Mouse (Mus musculus): ENCODE data around the gene 2010111I01Rik.

Gene 2010111I01Rik

GRCm38 (mm10) chr13:63286483-63287102, 321.9 kb downstream of the 2010111I01Rik start:
- DNase-seq (ENCODE audit: low spot score in 2 of 2): no peak

- no peak for DNase-seq (ENCODE audit: low spot score in 2 of 2)
Observed at GRCm38 (mm10) chr13:63289152-63289551, 324.5 kb downstream of the 2010111I01Rik start.

- DNase-seq (ENCODE audit: low spot score in 2 of 2): no peak
Observed at GRCm38 (mm10) chr13:63289687-63290086, 325.0 kb downstream of the 2010111I01Rik start.

DNA sequence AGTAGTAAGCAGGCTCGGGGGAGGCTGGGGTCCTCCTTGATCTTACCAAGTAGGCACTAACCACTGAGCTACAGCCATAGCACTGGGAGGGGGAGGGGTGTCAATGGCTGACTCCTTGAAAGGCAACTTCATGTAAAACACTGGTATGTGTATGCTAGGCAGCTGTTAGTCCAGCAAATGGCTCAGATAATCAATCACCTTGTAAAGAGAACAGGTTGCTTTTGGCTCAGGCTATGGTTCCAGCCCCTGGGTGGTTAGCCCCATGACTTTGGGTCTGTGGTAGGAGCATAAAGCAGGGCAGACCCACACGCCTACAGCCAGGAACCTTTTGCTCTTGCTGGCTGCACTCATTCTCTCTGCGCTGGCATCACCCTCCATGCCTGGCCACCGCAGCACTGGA, 325.4 kb downstream of the 2010111I01Rik start:
- no peak for DNase-seq (ENCODE audit: low spot score in 2 of 2)

DNA sequence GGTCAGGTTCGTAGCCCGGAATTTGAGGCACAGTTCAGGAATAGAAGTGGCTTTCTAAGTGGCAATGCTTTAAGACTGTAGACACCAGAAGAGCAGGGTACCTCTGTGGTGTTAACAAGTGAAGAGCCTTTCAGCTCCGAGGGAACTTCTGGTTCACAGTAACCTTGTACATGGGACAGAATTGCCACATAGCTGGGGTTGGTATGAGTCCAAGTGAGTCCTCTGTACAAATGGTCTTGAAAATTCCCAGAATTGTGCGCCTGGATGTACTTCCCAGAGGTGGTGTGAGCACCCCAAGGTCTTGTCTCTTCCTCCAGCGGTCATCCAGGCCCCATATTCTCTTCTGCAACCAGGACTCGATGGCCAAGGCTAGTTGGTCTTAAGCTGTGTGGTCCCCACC, 326.3 kb downstream of the 2010111I01Rik start:
- DNase-seq (ENCODE audit: low spot score in 2 of 2): no peak

GRCm38 (mm10) chr13:63293647-63294046, 329.0 kb downstream of the 2010111I01Rik start:
- no peak for DNase-seq (ENCODE audit: low spot score in 2 of 2)

GRCm38 (mm10) chr13:63294359-63295193, 329.9 kb downstream of the 2010111I01Rik start:
- DNase-seq (ENCODE audit: low spot score in 2 of 2): no peak

GRCm38 (mm10) chr13:63296300-63296699, 331.6 kb downstream of the 2010111I01Rik start:
- no peak for DNase-seq (ENCODE audit: low spot score in 2 of 2)

DNA sequence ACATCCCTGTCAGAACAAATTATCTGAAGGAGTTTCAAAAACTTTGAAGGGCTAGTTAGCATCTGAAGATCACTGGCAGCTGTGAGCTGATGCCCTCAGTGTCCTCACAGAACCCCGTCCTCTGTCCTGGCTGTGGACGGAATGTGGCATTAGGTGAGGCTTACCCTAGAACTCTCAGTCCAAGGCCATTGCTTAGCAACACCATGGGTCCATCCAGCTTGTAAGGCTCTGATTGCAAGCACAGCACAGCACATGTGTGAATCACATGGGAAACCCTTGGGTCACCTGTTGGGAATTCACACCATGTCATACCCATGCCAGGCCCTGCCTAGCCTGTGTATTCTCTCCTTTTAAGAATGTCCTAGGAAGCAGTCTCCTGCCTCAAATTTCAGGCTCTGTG, 332.3 kb downstream of the 2010111I01Rik start:
- DNase-seq (ENCODE audit: low spot score in 2 of 2): no peak

GRCm38 (mm10) chr13:63297933-63298332, 333.2 kb downstream of the 2010111I01Rik start:
- no peak for DNase-seq (ENCODE audit: low spot score in 2 of 2)

DNA sequence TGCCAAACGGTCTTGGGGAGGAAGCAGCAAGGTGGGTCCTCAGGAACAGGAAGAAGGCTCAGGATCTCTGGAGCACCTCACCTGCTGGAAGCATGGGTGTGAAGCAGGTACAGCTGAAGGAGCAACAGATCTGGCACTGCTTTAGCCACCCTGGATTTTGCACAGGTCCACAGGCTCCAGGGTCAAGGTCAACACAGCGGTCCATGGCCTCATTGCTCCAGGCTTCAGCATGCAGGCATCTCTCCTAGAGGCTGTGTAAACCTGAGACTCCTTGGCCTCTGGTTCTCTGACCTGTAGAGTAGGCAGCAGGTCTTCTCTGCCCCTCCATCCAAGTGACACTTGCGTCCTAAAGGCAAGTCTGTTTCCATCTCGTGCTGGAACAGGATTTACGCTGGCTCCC, 334.2 kb downstream of the 2010111I01Rik start:
- no peak for DNase-seq (ENCODE audit: low spot score in 2 of 2)

GRCm38 (mm10) chr13:63300929-63301328, 336.2 kb downstream of the 2010111I01Rik start:
- DNase-seq (ENCODE audit: low spot score in 2 of 2): no peak

GRCm38 (mm10) chr13:63301764-63302209, 337.1 kb downstream of the 2010111I01Rik start:
- no peak for DNase-seq (ENCODE audit: low spot score in 2 of 2)

GRCm38 (mm10) chr13:63302381-63302780, 337.7 kb downstream of the 2010111I01Rik start:
- DNase-seq (ENCODE audit: low spot score in 2 of 2): no peak

DNA sequence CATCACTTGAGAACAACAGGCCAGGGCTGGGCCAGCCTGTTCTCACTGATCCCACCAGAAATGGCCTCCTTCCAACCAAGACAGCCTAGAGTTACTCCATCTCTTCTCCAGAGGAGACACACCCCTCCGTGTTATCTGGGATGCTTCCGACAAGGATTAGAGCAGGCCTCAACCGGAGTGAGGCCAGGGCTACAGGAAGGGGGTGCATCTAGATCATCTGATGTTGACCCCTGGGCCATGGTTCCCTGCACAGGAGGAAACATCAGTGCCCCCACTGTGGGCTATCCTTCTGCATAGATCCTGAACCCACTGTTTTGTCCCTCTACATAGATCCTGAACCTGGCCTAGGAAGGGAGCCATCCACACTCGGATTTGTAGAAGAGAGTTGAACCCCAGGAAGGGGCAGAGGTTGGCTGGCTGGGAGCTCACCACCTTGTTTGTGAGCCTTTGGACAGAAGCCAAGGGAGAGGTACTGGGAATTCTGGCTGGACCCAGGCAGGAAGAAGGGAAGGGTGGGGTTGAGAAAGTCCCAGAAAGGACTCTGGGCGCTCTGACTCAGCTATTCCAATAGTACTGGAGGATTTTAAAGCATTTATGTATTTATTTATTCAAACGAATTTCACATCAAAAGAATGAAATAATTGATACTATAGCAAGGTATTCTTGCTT, 339.6 kb downstream of the 2010111I01Rik start:
- DNase-seq (ENCODE audit: low spot score in 2 of 2): no peak

GRCm38 (mm10) chr13:63304799-63305159, 340.1 kb downstream of the 2010111I01Rik start:
- no peak for DNase-seq (ENCODE audit: low spot score in 2 of 2)

- DNase-seq (ENCODE audit: low spot score in 2 of 2): peak; percentile 54 to 57
Observed at GRCm38 (mm10) chr13:63305160-63306011, 340.7 kb downstream of the 2010111I01Rik start.

- peak in 1 of 2 experiments; percentile 65 for DNase-seq (ENCODE audit: low spot score in 2 of 2)
Observed at GRCm38 (mm10) chr13:63306768-63307167, 342.1 kb downstream of the 2010111I01Rik start.

DNA sequence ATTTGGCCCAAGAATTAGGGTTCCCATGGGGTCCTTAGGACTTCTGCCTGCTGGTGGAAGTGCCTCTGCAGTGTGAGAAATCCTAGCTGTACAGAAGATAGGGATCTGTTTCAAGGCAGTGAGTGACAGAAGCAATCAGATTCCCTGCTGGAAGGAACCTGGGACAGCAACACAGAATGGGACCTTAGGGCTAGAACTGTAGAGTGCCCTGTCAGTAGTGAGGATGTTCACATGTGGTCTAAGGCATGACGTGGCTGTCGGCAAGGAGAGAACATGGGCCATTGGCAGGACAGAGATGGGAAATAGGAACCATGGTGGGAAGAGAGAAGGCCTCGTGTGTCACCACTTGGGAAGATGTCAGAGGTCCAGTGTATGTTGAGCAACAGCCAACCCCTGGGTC, 344.9 kb downstream of the 2010111I01Rik start:
- no peak for DNase-seq (ENCODE audit: low spot score in 2 of 2)

- no peak for DNase-seq (ENCODE audit: low spot score in 2 of 2)
Observed at GRCm38 (mm10) chr13:63311156-63311555, 346.5 kb downstream of the 2010111I01Rik start.

GRCm38 (mm10) chr13:63313247-63313646, 348.6 kb downstream of the 2010111I01Rik start:
- DNase-seq (ENCODE audit: low spot score in 2 of 2): no peak

Measured in left cerebral cortex, adult 9 months (tissue).